Mouse (Mus musculus): ENCODE measurements around the gene Gm11127.
"Not testable (repeated sequence)": the region's sequence is repeated elsewhere in the genome, so short reads cannot be mapped to it uniquely, and the experiment has no call there.

DNA sequence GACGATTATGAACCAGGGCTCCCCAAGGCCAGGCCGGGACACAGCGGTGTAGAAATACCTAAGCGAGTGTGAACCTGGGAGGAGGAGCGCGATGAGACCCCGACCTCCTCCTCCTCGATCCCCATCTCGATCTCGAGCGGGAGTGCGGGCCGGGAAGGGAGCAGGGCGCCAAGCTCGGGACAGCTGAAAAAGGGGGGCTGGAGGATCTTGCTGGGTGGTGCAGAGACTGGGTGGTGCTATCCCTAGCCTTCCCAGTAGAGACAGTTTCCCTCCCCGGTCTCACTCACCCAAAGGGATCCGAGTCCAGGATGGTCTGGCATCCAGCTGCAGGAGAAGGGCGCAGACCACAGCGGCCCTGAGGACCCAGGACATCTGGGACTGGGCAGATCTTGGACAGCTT is 16.1 kb downstream of the Gm11127 start:
- not testable (repeated sequence) for TF ChIP-seq CTCF (IDR thresholded peaks at IDR 0.05; ENCODE audit: borderline replicate concordance, insufficient read depth, low read depth, low read length); POLR2A (IDR thresholded peaks at IDR 0.05; ENCODE audit: borderline replicate concordance, insufficient read depth, low read length)
